Mouse (Mus musculus) inflammation-experienced regulatory T-cells, adult 16 weeks (primary cell): ENCODE results near the gene Fam13a. TPM values are rescaled to one million over a fixed set of nuclear protein-coding genes. Genes with fewer than 3 reads are reported as not detected.

Source experiments
- polyA plus RNA-seq: library from polyadenylated mRNA; unstranded; fragments of 100-300 nt; shearing (Covaris generic); gene quantifications from one replicate; pipeline ENCODE4 v1.2.1, GENCODE M21; 2017

Fam13a gene
- 0.18 TPM for polyA plus RNA-seq

DNA sequence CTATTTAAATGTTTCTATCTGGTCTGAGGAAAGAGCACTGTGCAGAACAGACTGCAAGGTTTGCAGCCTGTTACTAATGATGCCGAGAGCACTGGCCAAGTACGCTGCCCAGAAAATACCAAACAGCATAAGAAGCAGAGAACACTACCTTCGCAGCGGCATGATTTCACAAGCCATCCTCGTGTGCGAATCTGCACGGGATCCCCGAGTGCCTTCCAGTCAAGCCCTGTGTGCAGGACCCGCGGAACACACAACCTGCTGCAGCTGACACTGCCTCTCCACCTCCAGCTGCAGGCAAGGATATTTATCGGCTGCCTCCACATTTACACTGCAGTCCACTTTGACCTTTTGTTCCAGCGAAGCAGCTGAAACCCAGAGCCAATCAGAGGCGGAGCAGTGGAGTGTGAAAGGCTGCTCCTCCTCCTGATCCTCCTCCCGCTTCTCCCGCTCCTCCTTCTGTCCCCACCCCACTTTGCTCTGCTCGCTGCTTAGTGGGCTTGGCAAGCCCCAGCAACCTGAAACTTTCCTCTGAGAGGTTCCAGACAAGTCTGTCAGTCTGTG is at the start of gene Fam13a:
Gene Fam13a, minus strand, starts transcription at position 386 of the 561 bp plus-strand sequence.

DNA sequence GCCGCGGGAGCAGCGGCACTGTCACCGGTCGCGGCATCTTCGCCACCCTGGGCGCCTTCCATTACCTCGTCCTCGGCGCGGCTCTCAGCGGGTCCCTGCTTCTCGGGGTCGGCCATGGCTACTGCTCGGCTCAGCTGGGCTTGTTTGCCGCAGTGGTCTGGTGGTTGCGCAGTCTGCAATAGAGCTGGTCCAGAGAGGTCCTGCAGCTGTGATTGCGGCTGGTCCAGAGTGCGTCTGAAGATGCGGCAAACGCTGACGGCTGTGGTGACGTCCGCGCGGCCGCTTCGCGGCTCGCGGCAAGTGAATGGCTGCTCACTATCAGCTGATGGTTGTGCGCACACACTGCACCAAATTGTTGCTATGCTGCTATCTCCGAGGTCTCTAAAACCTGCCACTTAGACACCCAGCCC is 117.5 kb downstream of the Fam13a start, which contains the start of gene Nap1l5:
Gene Nap1l5, minus strand, starts transcription at position 225 of the 410 bp plus-strand sequence.

Other genes starting within 250 kb of the Fam13a start
- 54.1 TPM for gene Herc3, start 193.1 kb downstream of the Fam13a start, polyA plus RNA-seq
- gene Nap1l5, start 117.5 kb downstream of the Fam13a start, polyA plus RNA-seq, result 0.32 TPM
- gene Tigd2, start 184.3 kb upstream of the Fam13a start, polyA plus RNA-seq, result 34.0 TPM